Mouse (Mus musculus): ENCODE results near the gene Evx1.

DNA sequence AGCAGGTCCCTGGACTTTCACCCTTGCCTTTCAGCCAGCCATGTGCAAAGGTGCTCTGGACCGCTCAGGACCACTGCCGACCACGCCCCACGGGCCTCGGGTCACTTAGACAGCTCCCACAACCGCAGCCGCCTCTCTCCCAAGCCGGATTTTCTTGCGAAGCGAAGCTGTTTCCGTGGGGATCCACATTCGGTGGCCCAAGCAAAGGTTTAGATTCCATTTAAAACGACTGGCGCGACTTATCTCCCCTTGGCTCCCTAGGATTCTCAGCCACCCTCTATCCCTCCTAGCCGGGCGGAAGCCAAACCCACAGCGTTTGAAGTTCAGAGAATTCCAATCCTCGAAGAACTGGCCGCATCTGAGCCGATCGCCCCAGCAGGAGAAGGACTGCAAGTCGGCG is 2.9 kb upstream of the Evx1 start:
- TF ChIP-seq MAX (IDR thresholded peaks at IDR 0.05; ENCODE audit: low read depth), result no peak
- no peak for TF ChIP-seq MYOG (IDR thresholded peaks at IDR 0.05; ENCODE audit: control insufficient read depth in 1 of 3, insufficient read depth in 1 of 3, insufficient read length in 2 of 3, low read depth in 2 of 3)
- no peak for TF ChIP-seq POLR2A (IDR thresholded peaks at IDR 0.05; ENCODE audit: insufficient read length, low read depth)
- no peak for TF ChIP-seq E2F4 (IDR thresholded peaks at IDR 0.05; ENCODE audit: insufficient read depth)
